Mouse (Mus musculus): ENCODE measurements at regions not wholly inside any gene's neighbourhood (a gene's known extent, or its start where the extent isn't known, plus 50 kb on each side); places are given as distances from the start of the nearest gene placed in this dataset.

- TF ChIP-seq TAL1 (conservative IDR thresholded peaks at IDR 0.05; ENCODE audit: low read depth, low read length) (no peak), CTCF (IDR thresholded peaks at IDR 0.05; ENCODE audit: low read depth, low read length) (no peak), GATA1 (IDR thresholded peaks at IDR 0.05; ENCODE audit: borderline replicate concordance, low read length) (no peak)
Observed at GRCm38 (mm10) chr1:105070661-105071455, 285.7 kb downstream of the Rnf152 start.
